Mouse (Mus musculus) gastrocnemius, adult 8-10 months (tissue): ENCODE data around the gene Capn2. TPM values are rescaled to one million over a fixed set of nuclear protein-coding genes. Genes with fewer than 3 reads are reported as not detected.
A peak's percentile ranks its signal among the peaks of the same experiment; 100 is the strongest.

Experiments
- DNase-seq, 2 experiments: peaks; one replicate each; pipeline ENCODE4 v3.0.0; 2022; ENCODE audit warnings: low spot score in 2 of 2
- total RNA-seq, 4 experiments: library from RNA; stranded (reverse); gene quantifications; 2 replicates each; pipeline ENCODE4 v1.2.4; 2022

Gene Capn2
- total RNA-seq, 4 experiments from 2014 or later: 46.6 to 49.7 (median 47.6) TPM

DNA sequence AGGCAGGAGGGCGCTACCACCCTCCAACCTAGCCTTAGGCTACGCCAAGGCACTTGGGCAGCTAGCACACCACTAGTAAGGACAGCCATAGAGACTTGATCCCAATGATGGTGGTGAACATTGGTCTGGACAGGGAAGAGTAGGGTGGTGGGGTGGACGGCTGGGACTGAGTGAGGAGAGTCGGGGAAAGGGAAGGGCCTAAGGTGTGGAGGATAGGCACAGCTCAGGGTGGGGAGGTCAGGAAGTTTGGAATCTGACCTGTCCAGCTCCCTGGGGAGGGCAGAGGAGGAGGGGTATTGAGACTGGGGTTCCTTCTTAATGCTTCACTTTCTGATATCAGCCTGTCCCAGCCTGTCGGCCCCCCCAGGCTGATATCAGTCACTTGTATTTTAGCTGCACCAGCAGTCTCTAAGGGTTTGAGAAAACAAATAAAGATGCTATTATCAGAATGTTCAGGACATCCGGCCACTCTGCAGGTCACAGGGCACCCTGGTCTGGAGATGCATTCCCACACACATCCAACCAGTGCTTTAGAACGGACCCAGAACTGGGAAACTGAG is 14.8 kb downstream of the Capn2 start:
- DNase-seq: no peak

DNA sequence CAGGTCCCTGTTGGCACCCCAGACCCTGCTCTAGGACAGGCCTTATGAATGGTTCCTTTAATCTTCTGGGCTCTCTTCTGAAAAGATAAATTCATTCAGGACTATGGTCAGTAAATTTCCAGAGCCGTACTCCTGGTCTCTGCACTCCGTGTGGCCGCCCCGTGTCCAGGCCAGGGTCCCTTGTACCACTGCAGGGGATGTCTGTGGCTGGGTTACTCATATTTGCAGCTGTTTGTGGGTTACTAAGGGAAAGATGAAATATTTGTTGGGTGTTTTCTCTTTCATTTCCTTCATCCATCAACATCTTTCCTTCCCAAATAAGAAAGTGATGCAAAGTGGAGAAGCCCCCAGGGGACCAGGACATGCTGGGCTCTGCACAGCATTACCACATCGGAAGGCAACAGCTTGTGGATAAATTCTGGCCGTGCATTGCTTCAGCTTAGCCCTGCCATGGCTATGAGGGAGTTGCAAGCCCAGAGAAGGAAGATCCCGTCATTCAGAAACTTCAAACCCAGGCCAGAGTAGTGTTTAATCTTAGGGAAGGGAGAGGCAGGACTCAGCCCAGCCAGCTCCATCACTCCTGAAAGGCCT is 15.5 kb downstream of the Capn2 start:
- DNase-seq: peak; percentile 36 to 47

DNA sequence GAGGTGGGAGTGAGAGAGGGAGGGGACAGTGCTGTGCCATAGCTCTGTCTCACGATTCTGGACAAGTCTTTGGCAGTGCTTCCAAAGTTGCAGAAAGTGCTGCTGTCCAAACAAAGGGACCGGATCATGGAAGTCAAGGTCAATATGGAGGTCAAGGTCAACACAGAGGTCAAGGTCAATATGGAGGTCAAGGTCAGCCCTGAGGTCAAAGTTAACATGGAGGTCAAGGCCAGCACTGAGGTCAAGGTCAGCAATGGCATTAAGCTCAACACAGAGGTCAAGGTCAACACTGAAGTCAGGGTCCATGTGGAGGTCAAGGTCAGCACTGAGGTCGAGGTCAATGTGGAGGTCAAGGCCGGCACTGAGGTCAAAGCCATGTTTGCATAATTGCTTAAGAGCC is 16.6 kb downstream of the Capn2 start:
- no peak for DNase-seq

DNA sequence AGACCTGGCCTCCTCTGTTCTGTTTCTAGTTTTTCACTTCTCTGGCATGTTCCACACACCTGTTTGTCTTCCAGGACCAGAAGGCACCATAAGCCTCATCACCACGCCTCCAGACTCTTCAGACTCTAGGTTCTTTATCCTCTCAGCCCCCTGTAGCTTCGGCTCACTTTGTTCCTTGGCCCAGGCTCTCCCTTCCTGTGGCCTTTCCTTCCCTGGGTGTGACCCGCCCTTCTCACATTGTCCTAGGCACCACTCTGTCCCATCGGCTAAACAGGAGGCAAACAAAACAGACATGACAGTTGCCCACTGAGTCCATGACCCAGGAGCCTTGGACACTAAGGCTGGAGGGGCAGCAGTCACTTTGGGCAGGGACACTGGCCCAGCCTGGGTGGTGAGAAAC is 17.2 kb downstream of the Capn2 start:
- DNase-seq: no peak

DNA sequence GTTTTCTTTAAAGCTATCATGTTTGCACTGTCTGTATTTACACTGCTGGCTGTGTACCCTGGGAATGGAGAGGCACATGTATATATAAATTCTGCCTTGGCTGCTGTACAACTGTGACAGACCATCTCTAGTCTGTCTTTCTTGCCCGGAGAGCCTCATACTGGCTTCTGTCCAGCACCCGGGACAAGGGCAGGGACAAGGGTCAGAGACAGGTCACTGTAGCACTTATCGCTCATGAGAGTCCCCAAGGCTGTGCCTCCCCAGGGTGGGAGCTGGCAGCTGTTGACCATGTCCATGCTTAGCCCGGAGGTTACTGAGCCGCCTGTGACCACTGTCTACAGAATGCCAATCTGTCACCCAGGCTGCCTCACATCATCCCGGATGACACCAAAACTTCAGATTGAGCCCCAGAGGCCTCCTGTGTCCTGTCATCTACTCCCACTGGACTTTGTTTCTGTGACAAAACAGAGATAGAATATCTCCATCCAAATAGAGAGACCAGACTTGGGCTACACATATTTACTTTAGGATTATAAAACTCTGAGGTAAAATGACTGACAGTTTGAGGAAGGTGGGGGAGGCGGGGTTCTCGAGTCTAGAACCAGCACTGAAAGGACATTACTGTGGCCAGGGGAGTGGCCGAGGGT is 17.8 kb downstream of the Capn2 start:
- no peak for DNase-seq

DNA sequence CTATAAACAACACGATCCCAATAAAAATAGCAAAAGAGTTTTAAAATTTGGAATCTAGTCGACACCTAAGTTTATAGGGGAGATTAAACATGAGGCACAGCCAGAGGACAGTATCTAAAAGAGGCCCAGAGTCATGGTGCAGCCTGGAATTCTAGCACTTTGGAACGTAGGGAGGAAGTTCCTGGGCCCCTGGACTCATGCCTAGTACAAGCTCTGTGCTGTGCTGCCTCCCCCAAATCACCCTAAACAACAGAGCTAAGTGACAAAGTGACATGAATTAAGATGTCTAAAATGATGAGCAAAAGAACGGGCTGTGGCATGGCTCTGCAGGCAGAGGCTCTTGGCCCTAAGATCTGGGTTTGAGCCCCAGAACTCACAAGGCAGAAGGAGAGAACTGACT is 19.7 kb downstream of the Capn2 start:
- DNase-seq: no peak

DNA sequence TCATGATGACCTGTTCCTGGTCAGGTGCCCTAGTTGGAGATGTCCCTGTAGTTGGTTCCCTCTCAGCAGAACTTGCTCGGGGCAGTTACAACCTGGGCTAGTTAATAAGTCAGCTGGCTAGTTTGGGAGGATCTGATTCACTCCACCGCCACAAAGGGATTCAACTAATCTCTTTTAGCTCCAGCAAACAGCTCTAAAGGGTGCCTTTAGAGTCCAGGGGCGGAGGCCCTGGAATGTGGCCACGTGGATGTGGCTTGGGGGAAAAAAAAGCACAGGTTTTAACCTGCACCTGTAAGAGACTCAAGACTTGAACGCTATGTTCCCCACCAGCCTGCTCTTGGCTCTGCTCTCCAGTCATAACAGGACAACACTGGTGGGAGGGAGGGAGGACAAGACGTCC is 20.7 kb downstream of the Capn2 start:
- DNase-seq: no peak

DNA sequence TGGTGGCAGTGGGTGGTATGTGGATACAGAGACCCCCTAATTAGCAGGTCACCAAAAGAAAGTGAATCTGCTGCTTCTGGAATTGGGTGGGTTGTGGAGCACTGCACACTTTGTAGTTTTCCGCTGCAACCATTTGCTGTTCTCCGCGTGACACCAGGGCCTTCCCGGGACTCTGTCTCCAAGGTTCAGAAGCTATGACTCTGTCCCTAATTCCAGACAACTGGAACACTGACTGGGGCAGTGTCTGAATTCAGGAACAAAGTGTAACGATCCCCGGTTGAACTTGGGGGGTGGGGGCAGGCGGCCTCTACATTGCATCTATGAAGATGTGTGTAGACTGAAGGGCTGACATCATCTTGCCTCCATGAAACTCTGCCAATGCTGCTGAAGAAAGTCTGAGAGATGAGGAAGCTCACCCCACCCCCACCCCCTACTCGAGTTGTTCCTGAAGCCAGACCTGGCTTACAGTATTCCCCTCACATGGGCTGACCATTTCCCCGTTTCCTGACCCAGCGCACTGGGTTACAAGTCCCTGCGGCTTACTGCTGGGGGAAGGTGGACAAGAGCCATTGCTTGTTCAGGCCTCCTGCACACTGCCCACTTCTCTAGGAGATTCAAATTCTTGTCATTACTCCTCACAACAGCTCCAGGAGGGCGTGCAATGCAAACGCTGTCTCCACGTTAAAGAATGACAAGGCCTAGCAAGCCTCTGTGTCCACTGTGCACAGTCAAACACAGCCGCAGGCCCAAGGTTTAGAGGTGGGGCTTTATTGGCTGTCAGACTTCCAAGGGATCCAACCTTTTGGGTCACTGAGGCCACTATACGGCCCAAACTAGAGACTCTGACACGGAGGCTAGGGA is 22.9 kb downstream of the Capn2 start:
- DNase-seq: no peak

DNA sequence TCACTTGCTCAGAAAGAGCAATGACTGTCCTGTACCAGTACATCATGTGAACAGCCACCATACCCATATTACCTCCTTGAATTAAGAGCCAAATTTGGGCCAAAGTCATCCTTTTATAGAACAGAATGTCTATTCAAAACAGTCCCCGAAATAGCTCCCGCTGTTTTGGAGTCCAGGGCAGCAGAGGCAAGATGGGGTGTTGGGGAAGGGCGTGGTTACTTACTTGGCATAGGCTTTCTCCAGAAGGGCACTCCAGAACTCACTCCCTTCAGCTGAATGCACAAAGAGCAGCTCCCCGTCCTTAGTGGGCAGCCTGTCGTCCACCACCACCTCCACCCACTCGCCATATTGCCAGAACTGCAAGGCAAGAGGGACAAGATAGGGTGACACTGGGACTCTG is 25.6 kb downstream of the Capn2 start:
- no peak for DNase-seq

DNA sequence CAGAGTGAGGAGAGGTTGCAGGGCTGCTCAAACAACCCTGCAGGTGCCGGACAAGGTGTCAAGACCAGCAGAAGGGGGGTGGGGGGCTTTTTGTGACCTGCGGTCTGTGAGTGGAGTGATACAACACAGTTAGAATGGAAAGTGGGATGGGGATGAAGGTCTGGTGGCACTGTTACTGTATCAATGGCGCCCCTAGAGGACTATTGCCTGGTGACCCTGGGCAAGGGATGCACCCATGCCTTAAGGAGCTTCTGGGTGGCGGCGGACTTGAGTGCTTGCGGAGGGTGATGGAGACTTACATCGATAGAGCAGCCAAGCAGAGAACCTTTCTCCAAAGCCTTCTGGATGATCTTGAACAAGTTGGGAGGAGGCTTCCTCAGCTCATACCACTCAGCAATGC is 26.8 kb downstream of the Capn2 start:
- DNase-seq: no peak

DNA sequence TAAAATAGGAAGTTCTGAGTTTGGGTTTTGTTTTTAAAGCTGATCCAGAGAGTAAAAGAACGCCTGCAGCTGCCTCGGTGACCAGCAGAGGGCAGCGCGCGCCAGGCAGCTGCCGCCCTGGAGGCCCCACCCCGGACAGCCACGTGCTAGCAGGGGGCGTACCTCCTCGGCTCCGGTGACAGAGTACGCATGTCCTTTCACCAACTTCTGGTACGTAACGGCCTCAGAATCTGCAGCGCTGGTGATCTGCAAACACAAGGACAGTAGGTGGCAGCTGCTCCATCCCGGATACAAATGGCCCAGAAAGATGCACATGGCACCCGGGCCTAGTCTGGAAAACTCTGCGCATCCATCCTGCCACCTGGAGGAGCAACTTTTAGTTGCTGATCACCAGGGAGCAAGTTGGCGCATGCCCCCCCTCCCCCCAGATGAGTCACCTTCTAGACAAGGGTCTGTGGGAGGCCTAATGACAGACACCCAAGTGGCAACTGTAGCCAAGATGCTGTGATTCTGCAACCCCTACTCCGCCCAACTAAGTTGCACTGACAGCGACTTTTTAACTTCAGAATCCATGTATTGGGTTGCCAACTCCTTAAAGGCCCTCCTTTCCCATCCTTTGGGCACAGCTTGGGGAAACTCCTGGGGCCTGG is 27.5 kb downstream of the Capn2 start:
- DNase-seq: peak; percentile 90 to 91

DNA sequence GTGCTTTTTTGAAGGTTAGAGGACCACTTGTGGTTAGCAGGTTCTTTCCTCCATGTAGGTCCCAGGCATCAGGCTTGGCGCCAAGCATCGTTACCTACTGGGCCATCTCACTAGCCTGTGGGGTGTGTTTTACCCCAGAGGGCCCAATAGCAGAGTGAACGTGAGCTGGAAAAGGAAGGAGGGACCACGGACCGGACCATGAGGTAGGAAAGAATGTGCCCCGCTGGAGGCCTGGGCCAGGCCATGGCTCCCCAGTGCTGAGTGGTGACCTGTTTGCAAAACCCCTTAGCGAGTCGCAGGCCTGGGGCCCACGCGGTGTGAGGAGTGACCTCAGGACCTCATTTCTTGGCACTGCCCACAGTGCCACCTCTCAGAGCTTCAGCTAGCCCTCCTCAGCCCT is 28.9 kb downstream of the Capn2 start:
- DNase-seq: no peak

DNA sequence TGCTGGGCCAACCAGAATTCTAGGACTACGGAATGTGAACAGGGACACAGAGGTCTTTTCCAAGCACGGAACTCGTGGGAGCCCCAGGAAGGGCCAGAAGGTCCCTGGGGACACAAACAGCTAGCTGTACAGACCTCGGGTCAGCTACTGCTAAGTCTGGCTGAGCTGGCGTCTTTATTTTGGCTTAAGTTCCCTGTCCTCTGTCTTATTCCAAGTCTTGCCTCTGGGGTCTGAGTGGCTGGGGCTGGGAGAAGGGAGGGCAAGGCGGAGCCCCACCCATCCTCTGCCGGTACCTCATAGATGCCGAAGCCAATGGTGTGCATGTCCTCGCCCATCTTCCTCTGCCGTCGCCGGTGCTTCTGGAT is 33.5 kb downstream of the Capn2 start:
- no peak for DNase-seq

DNA sequence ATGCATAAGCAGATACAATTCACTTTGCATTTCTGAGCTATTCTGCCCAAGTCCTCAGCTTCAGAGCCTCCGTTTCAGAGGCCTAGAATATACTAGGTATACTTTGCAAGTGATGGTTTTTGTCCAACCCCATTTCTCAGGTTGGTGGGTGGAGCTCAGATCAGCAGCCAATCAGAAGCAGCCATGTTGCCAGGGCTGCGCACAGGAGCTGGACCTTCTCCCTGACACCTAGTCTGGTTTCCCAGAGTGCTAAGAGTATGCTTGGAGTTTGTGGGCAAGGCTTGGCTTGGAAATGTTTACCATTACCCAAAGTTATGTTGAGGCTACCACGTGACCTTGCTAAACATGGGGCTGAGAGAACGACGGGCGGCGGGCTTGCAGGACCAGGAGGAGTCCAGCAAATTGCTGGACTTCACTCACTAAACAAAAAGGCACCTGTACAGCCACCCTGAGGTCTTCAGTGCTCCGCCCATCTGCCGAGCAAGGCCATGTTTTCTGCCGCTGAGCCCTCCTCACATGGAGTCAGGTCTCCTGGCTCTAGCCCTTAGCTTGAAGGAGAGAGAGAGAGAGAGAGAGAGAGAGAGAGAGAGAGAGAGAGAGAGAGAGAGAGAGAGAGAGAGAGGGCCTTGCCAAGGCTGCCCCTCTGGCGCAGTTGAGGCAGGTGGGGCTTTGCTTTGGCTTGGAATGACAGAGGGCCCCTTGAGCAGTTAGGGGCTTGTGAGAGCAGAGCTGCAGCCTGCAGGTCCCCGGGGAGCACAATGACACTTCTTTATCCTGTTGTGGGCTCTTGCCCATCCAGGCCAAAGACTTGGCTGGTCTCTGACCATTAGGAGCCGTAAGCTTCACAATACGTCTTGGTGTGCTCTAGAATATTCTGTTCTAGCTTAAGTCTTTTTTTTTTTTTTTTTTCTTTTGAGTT is 34.2 kb downstream of the Capn2 start:
- DNase-seq: no peak

DNA sequence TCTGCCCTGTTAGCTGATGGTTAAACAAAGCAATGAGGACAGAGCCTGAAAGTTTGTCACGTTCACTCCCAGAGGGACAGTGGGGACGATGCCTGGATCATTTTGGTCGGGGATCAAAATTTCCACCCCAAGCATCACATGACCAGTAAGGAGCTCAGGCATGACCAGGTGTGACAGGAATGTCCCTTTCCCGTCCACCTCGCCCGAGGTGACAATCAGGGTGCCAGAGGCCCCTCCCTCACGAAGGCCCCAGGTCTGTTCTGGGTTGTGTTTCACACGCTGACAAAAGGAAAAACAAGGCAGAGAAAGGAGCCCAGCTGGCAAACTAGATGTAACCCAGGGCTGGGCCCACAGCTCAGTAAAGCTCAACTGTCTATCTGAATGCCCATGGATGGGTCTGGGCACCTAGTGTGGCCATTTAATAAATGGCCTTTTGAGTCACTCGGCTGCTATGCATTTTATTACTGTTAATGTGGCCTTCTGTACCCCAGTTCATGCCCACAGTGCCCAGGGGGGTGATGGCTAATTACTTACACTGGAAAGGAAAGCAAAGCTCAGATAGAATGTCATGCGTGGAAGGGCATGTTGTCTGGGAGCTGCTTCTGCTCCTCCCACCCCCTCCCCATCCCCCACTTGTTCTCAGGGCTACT is 35.6 kb downstream of the Capn2 start:
- DNase-seq: no peak

DNA sequence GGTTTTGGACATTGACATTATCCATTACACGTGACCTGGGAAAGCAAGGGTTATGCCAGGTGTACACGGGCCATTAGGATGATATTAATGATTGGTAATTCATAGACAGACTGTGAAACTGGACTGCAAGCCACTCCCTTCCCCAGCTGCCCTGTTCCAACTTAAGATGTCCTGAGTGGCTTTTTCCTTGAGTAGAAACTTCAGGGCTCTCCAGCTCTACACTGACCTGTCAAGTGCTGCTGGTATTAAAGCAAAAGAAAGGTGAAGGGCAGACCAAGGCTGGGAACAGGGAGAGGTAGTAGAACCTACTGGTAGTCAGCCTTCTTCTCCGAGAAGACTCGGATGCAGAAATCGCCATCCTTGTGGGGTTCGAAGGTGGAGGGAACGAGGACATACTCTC is 36.3 kb downstream of the Capn2 start:
- DNase-seq: no peak

DNA sequence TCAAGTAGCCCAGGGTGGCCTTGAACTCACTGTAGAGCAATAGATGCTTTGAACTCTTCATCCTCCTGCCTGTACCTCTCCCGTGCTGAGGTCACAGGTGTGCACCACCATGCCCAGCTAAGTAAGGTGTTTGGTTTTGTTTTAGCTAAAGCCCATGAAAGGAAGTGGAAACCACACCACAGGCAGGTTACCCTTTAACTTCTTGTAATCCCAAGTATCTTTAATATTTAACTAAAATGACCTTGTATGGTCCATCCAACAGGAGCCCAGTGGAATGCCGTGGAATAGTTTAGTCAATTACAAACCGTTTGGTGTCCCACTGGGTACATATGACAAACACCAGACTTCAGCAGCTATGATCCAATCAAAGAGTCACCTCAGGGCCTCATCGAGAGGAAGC is 38.5 kb downstream of the Capn2 start:
- DNase-seq: no peak

DNA sequence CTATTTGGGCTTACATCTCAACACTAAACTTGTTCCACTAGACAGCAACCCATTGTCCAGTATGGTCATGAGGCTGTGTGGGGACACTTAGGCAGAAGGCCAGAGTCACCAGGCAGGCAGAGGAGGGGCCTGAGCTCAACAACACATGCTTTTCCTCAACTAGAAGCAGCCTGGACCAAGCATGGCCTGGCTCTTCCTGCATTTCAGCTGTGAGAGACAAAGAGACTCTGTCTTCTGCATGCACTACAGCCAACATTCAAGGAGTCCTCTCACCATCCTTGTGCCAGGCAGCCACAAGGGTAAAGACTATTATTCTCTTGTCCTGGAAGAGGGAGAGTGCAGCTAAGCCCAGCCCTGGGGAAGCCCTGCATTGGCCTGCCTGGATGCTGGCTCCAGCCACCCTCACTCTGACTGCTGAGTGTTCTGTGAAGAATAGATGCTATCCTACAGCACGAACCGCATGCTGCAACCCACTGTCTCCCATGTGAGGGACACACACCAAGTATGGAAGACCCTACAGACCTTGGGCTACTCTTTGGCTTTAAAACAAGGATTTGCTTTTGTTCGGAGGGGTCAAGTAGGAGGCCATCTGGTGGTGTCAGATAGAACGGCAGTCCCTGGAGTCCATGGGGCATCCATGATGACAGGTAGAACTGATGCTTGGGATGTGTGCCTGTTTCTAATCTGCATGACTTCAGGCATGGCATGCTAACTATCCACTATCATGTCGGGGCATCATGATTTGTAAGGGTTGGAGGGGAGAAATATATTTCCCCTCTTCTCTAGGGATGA is 42.2 kb downstream of the Capn2 start:
- DNase-seq: no peak

DNA sequence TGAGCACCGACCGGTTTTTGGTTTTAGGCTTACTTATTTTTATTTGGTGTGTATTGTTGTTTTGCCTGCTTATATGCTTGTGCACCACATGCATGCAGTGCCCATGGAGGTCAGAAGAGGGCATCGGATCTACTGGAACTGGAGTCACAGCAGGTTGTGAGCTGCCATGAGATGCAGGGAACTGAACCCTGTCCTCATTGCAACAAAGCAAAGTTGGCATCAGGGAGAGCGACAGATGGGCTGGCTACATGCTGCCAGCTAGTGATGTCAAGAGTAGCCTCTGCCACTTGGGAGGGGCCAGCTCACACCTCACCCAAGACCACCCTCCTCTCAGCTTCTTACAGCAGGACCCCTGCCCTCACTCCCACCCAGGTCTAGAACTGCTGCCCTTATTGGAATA is 51.4 kb downstream of the Capn2 start:
- DNase-seq: no peak

DNA sequence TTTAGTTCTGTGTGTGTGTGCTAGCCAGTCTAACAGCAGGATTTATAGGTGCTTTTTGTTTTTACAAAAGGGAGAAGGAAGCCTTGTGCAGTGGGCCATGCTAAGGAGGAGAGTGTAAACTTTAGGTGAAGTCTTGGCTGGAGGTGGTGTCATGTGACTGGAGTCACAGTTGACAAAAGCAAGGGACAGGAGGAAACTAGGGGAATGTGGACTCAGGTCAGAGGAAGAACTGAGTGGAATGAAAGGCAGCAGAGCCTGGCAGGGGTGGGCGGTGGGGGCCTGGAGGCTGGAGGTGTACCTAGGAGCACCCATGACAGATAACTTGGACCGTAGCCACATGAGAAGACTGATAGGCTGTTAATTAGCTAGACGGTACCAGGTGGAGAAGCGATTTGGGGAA is 52.1 kb downstream of the Capn2 start:
- no peak for DNase-seq
